Mouse (Mus musculus): ENCODE measurements at regions not wholly inside any gene's neighbourhood (a gene's known extent, or its start where the extent isn't known, plus 50 kb on each side); places are given as distances from the start of the nearest gene placed in this dataset.

GRCm38 (mm10) chr11:7423276-7424081 lies 209.8 kb upstream of the Igfbp3 start:
- Histone ChIP-seq H3K9me3 (ENCODE audit: low read length) (no peaks in the 10 kb centered on the region), H3K27me3 (ENCODE audit: insufficient read depth, low read length) (no peaks in the 10 kb centered on the region), H3K4me2 (replicated peaks; ENCODE audit: low read depth, low read length) (no peak overlapping the region; the same call in 1 of the 2 replicates), H3K36me3 (ENCODE audit: insufficient read depth, low read length) (no peaks in the 10 kb centered on the region), H3K4me3 (ENCODE audit: low read length) (no peak overlapping the region), H3K27ac (ENCODE audit: low read length) (no peak overlapping the region), H3K4me1 (ENCODE audit: insufficient read depth, low read length) (peaks cover 10% of the 10 kb centered on the region), H3K9ac (replicated peaks; ENCODE audit: low read length) (no peak overlapping the region)
- 16% methylated on average over 13 of the region's 13 CpGs for WGBS
- peak; percentile 82 for ATAC-seq (ENCODE audit: low FRiP score, low TSS enrichment)

GRCm38 (mm10) chr11:7412631-7413030 lies 198.9 kb upstream of the Igfbp3 start:
- Histone ChIP-seq H3K4me3 (ENCODE audit: low read length) (no peak overlapping the region), H3K36me3 (ENCODE audit: insufficient read depth, low read length) (no peaks in the 10 kb centered on the region), H3K27me3 (ENCODE audit: insufficient read depth, low read length) (no peaks in the 10 kb centered on the region), H3K9me3 (ENCODE audit: low read length) (no peaks in the 10 kb centered on the region), H3K27ac (ENCODE audit: low read length) (no peak overlapping the region), H3K4me2 (replicated peaks; ENCODE audit: low read depth, low read length) (no peak overlapping the region), H3K9ac (replicated peaks; ENCODE audit: low read length) (no peak overlapping the region), H3K4me1 (ENCODE audit: insufficient read depth, low read length) (no peaks in the 10 kb centered on the region)
- no peak for ATAC-seq (ENCODE audit: low FRiP score, low TSS enrichment)
- WGBS: 82% methylated on average over 3 of the region's 3 CpGs

GRCm38 (mm10) chr11:7408992-7409391 lies 195.3 kb upstream of the Igfbp3 start:
- Histone ChIP-seq H3K36me3 (ENCODE audit: insufficient read depth, low read length) (no peaks in the 10 kb centered on the region), H3K4me2 (replicated peaks; ENCODE audit: low read depth, low read length) (no peak overlapping the region), H3K4me3 (ENCODE audit: low read length) (no peak overlapping the region), H3K4me1 (ENCODE audit: insufficient read depth, low read length) (no peaks in the 10 kb centered on the region), H3K27ac (ENCODE audit: low read length) (no peak overlapping the region), H3K9ac (replicated peaks; ENCODE audit: low read length) (no peak overlapping the region), H3K9me3 (ENCODE audit: low read length) (no peaks in the 10 kb centered on the region), H3K27me3 (ENCODE audit: insufficient read depth, low read length) (no peaks in the 10 kb centered on the region)
- ATAC-seq (ENCODE audit: low FRiP score, low TSS enrichment): no peak

GRCm38 (mm10) chr11:7404666-7405065 lies 190.9 kb upstream of the Igfbp3 start:
- 82% methylated on average over 4 of the region's 4 CpGs for WGBS
- Histone ChIP-seq H3K27ac (ENCODE audit: low read length) (no peak overlapping the region), H3K36me3 (ENCODE audit: insufficient read depth, low read length) (no peaks in the 10 kb centered on the region), H3K4me3 (ENCODE audit: low read length) (no peak overlapping the region), H3K4me2 (replicated peaks; ENCODE audit: low read depth, low read length) (no peak overlapping the region), H3K27me3 (ENCODE audit: insufficient read depth, low read length) (no peaks in the 10 kb centered on the region), H3K9ac (replicated peaks; ENCODE audit: low read length) (no peak overlapping the region), H3K9me3 (ENCODE audit: low read length) (no peaks in the 10 kb centered on the region), H3K4me1 (ENCODE audit: insufficient read depth, low read length) (no peaks in the 10 kb centered on the region)
- ATAC-seq (ENCODE audit: low FRiP score, low TSS enrichment): no peak

DNA sequence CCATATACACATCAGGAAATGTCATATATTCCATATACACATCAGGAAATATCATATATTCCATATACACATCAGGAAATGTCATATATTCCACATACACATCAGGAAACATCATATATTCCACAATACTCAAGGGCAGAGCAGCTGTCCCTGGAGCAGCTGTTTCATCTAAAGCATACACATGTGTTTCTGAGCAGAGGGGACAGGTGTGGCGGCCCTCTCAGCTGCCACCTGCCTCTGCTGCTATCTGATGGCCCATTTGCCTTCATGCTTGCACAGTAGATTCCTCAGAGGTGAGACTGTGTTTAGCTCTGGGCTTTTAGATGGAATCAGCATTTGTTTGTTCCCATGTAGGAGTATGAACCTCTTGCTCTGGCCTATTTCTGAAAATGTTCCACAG lies 158.1 kb upstream of the Igfbp3 start:
- Histone ChIP-seq H3K9ac (replicated peaks; ENCODE audit: low read length) (no peak overlapping the region), H3K36me3 (ENCODE audit: insufficient read depth, low read length) (no peaks in the 10 kb centered on the region), H3K4me3 (ENCODE audit: low read length) (no peak overlapping the region), H3K4me1 (ENCODE audit: insufficient read depth, low read length) (no peaks in the 10 kb centered on the region), H3K9me3 (ENCODE audit: low read length) (no peaks in the 10 kb centered on the region), H3K27ac (ENCODE audit: low read length) (no peak overlapping the region), H3K4me2 (replicated peaks; ENCODE audit: low read depth, low read length) (no peak overlapping the region), H3K27me3 (ENCODE audit: insufficient read depth, low read length) (no peaks in the 10 kb centered on the region)
- 63% methylated on average over 1 of the region's 1 CpGs for WGBS
- no peak for ATAC-seq (ENCODE audit: low FRiP score, low TSS enrichment)

- no peaks in the 10 kb centered on the region for H3K36me3 ChIP-seq (ENCODE audit: insufficient read depth, low read length)
- no peak overlapping the region for H3K9ac ChIP-seq (replicated peaks; ENCODE audit: low read length)
- no peaks in the 10 kb centered on the region for H3K4me1 ChIP-seq (ENCODE audit: insufficient read depth, low read length)
- no peak overlapping the region for H3K27ac ChIP-seq (ENCODE audit: low read length)
- no peaks in the 10 kb centered on the region for H3K9me3 ChIP-seq (ENCODE audit: low read length)
- no peaks in the 10 kb centered on the region for H3K27me3 ChIP-seq (ENCODE audit: insufficient read depth, low read length)
- H3K4me3 ChIP-seq (ENCODE audit: low read length): no peak overlapping the region
- no peak overlapping the region for H3K4me2 ChIP-seq (replicated peaks; ENCODE audit: low read depth, low read length)
- no peak for ATAC-seq (ENCODE audit: low FRiP score, low TSS enrichment)
- 95% methylated on average over 3 of the region's 3 CpGs for WGBS
These were observed 147.7 kb upstream of the Igfbp3 start for GRCm38 (mm10) chr11:7361388-7361787.

GRCm38 (mm10) chr11:7348601-7349000 lies 134.9 kb upstream of the Igfbp3 start:
- Histone ChIP-seq H3K36me3 (ENCODE audit: insufficient read depth, low read length) (no peaks in the 10 kb centered on the region), H3K27ac (ENCODE audit: low read length) (no peak overlapping the region), H3K4me2 (replicated peaks; ENCODE audit: low read depth, low read length) (no peak overlapping the region), H3K9ac (replicated peaks; ENCODE audit: low read length) (no peak overlapping the region), H3K9me3 (ENCODE audit: low read length) (no peaks in the 10 kb centered on the region), H3K4me1 (ENCODE audit: insufficient read depth, low read length) (no peaks in the 10 kb centered on the region), H3K27me3 (ENCODE audit: insufficient read depth, low read length) (no peaks in the 10 kb centered on the region), H3K4me3 (ENCODE audit: low read length) (no peak overlapping the region)
- no peak for ATAC-seq (ENCODE audit: low FRiP score, low TSS enrichment)
- 59% methylated on average over 1 of the region's 1 CpGs for WGBS

DNA sequence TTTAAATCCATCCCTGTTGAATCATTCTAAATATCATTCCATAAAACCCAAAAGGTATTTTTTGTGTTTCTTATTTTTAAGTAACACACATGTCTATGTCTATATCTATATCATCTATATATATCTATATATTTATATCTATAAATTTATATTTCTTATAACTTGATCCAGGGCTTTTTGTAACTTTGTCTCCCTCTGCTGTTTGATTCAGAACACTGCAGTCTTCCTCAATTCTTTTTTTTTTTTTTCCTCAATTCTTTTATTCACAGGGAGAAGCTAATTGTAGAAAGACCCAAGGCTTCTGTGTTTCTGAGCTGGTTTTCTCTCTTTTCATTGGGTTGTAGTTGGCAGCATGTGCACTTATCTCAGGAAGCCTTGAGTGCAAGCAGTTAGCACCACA lies 124.1 kb upstream of the Igfbp3 start:
- no peaks in the 10 kb centered on the region for H3K4me1 ChIP-seq (ENCODE audit: insufficient read depth, low read length)
- H3K9ac ChIP-seq (replicated peaks; ENCODE audit: low read length): no peak overlapping the region
- H3K4me3 ChIP-seq (ENCODE audit: low read length): no peak overlapping the region
- ATAC-seq (ENCODE audit: low FRiP score, low TSS enrichment): no peak
- no peaks in the 10 kb centered on the region for H3K27me3 ChIP-seq (ENCODE audit: insufficient read depth, low read length)
- H3K27ac ChIP-seq (ENCODE audit: low read length): no peak overlapping the region
- H3K4me2 ChIP-seq (replicated peaks; ENCODE audit: low read depth, low read length): no peak overlapping the region
- peaks cover 10% of the 10 kb centered on the region for H3K9me3 ChIP-seq (ENCODE audit: low read length)
- no peaks in the 10 kb centered on the region for H3K36me3 ChIP-seq (ENCODE audit: insufficient read depth, low read length)

GRCm38 (mm10) chr11:7317409-7317970 lies 103.8 kb upstream of the Igfbp3 start:
- Histone ChIP-seq H3K4me2 (replicated peaks; ENCODE audit: low read depth, low read length) (no peak overlapping the region), H3K27ac (ENCODE audit: low read length) (no peak overlapping the region), H3K27me3 (ENCODE audit: insufficient read depth, low read length) (no peaks in the 10 kb centered on the region), H3K4me3 (ENCODE audit: low read length) (no peak overlapping the region), H3K9ac (replicated peaks; ENCODE audit: low read length) (no peak overlapping the region), H3K36me3 (ENCODE audit: insufficient read depth, low read length) (no peaks in the 10 kb centered on the region), H3K9me3 (ENCODE audit: low read length) (no peaks in the 10 kb centered on the region), H3K4me1 (ENCODE audit: insufficient read depth, low read length) (no peaks in the 10 kb centered on the region)
- ATAC-seq (ENCODE audit: low FRiP score, low TSS enrichment): no peak
- whole genome bisulfite sequencing: 43% methylated on average over 3 of the region's 3 CpGs

DNA sequence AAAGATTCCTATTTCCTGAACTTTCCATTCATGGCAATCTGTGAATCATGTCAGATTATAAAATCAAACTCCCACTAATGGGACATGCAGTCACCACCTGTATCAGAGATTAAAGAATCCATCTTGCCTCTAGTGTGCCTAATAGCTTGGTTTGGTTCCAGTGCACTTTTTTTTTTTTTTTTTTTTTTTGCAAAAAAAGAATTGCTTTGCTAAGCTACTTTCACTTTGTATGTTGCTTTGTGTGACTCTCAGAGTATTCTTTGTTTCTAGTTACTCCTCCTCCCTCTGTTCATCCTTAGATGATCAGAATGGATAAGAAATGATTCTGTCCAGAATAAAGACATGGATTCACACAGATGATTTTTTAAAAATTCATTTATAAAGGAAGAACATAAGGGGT lies 82.5 kb upstream of the Igfbp3 start:
- H3K4me2 ChIP-seq (replicated peaks; ENCODE audit: low read depth, low read length): no peak overlapping the region

More for the DNA sequence above, 82.5 kb upstream of the Igfbp3 start:
- Histone ChIP-seq H3K27me3 (ENCODE audit: insufficient read depth, low read length) (no peaks in the 10 kb centered on the region), H3K27ac (ENCODE audit: low read length) (no peak overlapping the region), H3K9ac (replicated peaks; ENCODE audit: low read length) (no peak overlapping the region), H3K36me3 (ENCODE audit: insufficient read depth, low read length) (no peaks in the 10 kb centered on the region), H3K4me3 (ENCODE audit: low read length) (no peak overlapping the region), H3K9me3 (ENCODE audit: low read length) (no peaks in the 10 kb centered on the region), H3K4me1 (ENCODE audit: insufficient read depth, low read length) (no peaks in the 10 kb centered on the region)
- ATAC-seq (ENCODE audit: low FRiP score, low TSS enrichment): no peak
